Mouse (Mus musculus) Patski (cell line): ENCODE results near the gene Mcpt4. TPM values are rescaled to one million over a fixed set of nuclear protein-coding genes. Genes with fewer than 3 reads are reported as not detected.
"Not testable (repeated sequence)": the region's sequence is repeated elsewhere in the genome, so short reads cannot be mapped to it uniquely, and the experiment has no call there.

Experiments used
- ATAC-seq: fragments of 100-300 bp; one replicate; pipeline ENCODE4 v1.8.0; 2021
- CTCF ChIA-PET: fragments of 350-600 bp; sonication (Branson Sonifier 250); formaldehyde crosslinking; loops from one replicate; lab custom pipeline; 2022; ENCODE audit warnings: inconsistent platforms; lab: Charles Lee
- POLR2A ChIA-PET: fragments of 350-600 bp; sonication (Branson Sonifier 250); formaldehyde crosslinking; loops from one replicate; lab custom pipeline; 2022; ENCODE audit warnings: antibody characterized with exemption, inconsistent platforms; lab: Charles Lee
- DNase-seq: peaks from one replicate; pipeline ENCODE4 v3.0.0-alpha.2; 2011; ENCODE audit warnings: low read depth, low spot score
- H3K27me3 ChIP-seq: fragments of 371-371 bp; one replicate; pipeline ENCODE4 v1.5.1; 2021
- CTCF ChIP-seq: fragments of 100-300 bp; IDR thresholded peaks from one replicate; pipeline ENCODE4 v1.5.1; 2021
- in situ Hi-C: fragments of 300-500 bp; cut with MboI; formaldehyde crosslinking; loops from 3 replicates; pipeline ENCODE4 v1.11.1; 2018; ENCODE audit warnings: low pct_unique_long_range_greater_than_20kb, mixed read lengths
- polyA plus RNA-seq: library from polyadenylated mRNA; unstranded; gene quantifications from one replicate; pipeline ENCODE4 v1.2.3, GENCODE M21; 2021

Mcpt4 gene
- polyA plus RNA-seq = not detected

GRCm38 (mm10) chr14:56062213-56062612, at the start of gene Mcpt4:
Gene Mcpt4 (minus strand): TSS chr14:56062313.
- CTCF ChIA-PET, DNase-seq, POLR2A ChIA-PET, in situ Hi-C loops, ATAC-seq: not testable (repeated sequence)
- peaks cover 10% of the 10 kb centered on the region for H3K27me3 ChIP-seq

GRCm38 (mm10) chr14:56105447-56106180, 43.5 kb upstream of the Mcpt4 start:
- CTCF ChIA-PET = no interaction called here
- DNase-seq (no peak), ATAC-seq (no peak)
- no peaks in the 10 kb centered on the region for H3K27me3 ChIP-seq
- in situ Hi-C loops = no loop called here
- POLR2A ChIA-PET = no interaction called here
- no peak for TF ChIP-seq CTCF

GRCm38 (mm10) chr14:56105016-56105415, 42.9 kb upstream of the Mcpt4 start:
- DNase-seq (no peak), ATAC-seq (no peak)
- in situ Hi-C loops = no loop called here
- H3K27me3 ChIP-seq = no peaks in the 10 kb centered on the region
- ChIA-PET POLR2A (no interaction called here), CTCF (no interaction called here)
- TF ChIP-seq CTCF = no peak

DNA sequence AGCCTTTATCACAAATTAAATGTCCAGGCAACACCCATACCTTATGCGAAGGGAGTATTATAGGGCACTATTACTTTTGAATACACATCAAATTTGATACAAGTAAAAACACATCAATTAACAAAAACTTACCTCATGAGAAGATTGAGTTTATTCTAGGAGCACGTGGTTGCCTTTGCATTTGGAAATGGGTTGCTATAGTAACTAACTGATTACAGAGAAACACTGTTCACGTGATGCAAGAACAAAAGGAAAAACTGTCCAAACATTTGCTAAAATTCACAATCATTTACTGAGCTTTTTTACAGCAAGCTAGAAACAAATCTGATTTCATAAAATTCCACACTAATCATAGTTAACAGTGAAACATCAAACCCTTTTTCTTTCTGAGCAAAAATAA, 41.3 kb upstream of the Mcpt4 start:
- H3K27me3 ChIP-seq = no peaks in the 10 kb centered on the region
- no peak for TF ChIP-seq CTCF
- in situ Hi-C loops = no loop called here
- DNase-seq (no peak), ATAC-seq (no peak)
- POLR2A ChIA-PET = no interaction called here
- CTCF ChIA-PET = no interaction called here

GRCm38 (mm10) chr14:56102386-56102785, 40.3 kb upstream of the Mcpt4 start, which contains the start of gene Ctsg:
Gene Ctsg (minus strand): TSS chr14:56102574.
- ATAC-seq = no peak
- no peaks in the 10 kb centered on the region for H3K27me3 ChIP-seq
- no peak for TF ChIP-seq CTCF
- POLR2A ChIA-PET = no interaction called here
- in situ Hi-C loops = no loop called here
- CTCF ChIA-PET = no interaction called here
- DNase-seq = no peak

DNA sequence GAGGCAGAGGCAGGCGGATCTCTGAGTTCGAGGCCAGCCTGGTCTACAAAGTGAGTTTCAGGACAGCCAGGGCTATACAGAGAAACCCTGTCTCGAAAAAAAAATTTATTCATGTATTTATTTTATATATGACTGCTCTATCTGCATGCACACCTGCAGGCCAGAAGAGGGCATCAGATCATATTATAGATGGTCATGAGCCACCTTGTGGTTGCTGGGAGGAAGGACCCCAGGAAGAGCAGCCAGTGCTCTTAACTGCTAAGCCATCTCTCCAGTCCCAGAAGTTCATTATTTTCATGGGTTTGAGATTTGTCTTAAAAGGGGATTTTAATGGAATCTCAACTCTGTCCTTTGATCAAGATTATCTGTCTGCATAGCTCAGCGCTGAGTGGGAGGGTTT, 36.8 kb upstream of the Mcpt4 start:
- ATAC-seq (no peak), DNase-seq (no peak)
- H3K27me3 ChIP-seq = no peaks in the 10 kb centered on the region
- POLR2A ChIA-PET = no interaction called here
- TF ChIP-seq CTCF = peak; percentile 84
- in situ Hi-C loops = no loop called here
- CTCF ChIA-PET = no interaction called here

DNA sequence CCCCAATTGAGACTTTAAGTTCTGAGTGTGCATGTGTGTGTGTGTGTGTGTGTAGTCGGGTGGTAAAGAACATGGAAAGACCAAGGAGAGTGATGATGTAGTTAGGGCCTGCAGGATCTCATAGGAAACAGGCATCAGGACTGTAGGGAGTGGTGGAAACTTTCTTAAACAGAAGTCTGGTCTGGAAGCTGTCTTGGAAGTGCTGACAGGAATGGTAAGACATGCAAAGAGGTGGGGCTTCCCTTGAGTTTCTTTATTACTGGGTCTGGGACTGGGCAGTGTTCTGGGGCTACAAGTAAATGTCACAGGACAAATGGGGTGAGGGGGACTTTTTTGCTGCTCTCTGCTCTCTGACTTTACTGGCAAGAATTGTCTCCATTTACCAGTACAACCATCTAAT, 35.5 kb upstream of the Mcpt4 start:
- H3K27me3 ChIP-seq = no peaks in the 10 kb centered on the region
- CTCF ChIA-PET = no interaction called here
- no peak for TF ChIP-seq CTCF
- POLR2A ChIA-PET = no interaction called here
- ATAC-seq (no peak), DNase-seq (no peak)
- in situ Hi-C loops = no loop called here

GRCm38 (mm10) chr14:56093353-56093752, 31.2 kb upstream of the Mcpt4 start:
- in situ Hi-C loops = no loop called here
- ATAC-seq = no peak
- TF ChIP-seq CTCF = no peak
- ChIA-PET CTCF (no interaction called here), POLR2A (no interaction called here)
- DNase-seq = no peak
- H3K27me3 ChIP-seq = no peaks in the 10 kb centered on the region

DNA sequence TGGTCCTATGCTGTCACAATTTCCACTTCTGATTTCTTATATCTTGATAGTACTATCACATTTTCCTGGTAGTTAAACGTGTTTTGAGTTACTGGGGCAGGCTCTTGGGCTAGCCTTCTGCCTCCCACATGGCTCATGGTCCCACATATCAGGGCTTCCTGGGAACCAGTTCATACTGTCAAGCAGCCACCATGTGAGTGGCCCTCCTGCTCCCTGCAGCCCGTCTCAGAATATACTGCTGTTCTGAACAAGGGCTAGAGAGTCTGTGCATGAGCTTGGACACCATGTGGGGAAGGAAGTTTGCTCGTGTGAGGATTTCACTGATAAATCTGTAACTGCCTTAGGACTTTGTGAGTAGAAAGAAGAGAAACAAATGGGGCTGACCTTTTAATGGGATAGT, 24.6 kb upstream of the Mcpt4 start:
- in situ Hi-C loops = no loop called here
- no peak for ATAC-seq
- no peak for DNase-seq
- ChIA-PET CTCF (no interaction called here), POLR2A (no interaction called here)
- no peak for TF ChIP-seq CTCF
- H3K27me3 ChIP-seq = no peaks in the 10 kb centered on the region

- POLR2A ChIA-PET = no interaction called here
- in situ Hi-C loops = no loop called here
- no peak for TF ChIP-seq CTCF
- no peak for ATAC-seq
- no peaks in the 10 kb centered on the region for H3K27me3 ChIP-seq
- DNase-seq = no peak
- CTCF ChIA-PET = no interaction called here
Measured at GRCm38 (mm10) chr14:56085167-56085566, 23.1 kb upstream of the Mcpt4 start, which contains the start of gene Mcpt8. Gene Mcpt8 (minus strand): TSS chr14:56085273.

GRCm38 (mm10) chr14:56082016-56082415, 19.9 kb upstream of the Mcpt4 start:
- CTCF ChIA-PET = interaction anchor here (1.7 kb wide), 1 partner anchor 26 kb away, joined by 4 read pairs; no protein-coding TSS in a partner anchor
- ATAC-seq = no peak
- in situ Hi-C loops = no loop called here

More at GRCm38 (mm10) chr14:56082016-56082415, 19.9 kb upstream of the Mcpt4 start:
- H3K27me3 ChIP-seq = no peaks in the 10 kb centered on the region
- no peak for DNase-seq
- no peak for TF ChIP-seq CTCF
- POLR2A ChIA-PET = no interaction called here
